Mouse (Mus musculus): ENCODE data around the gene Prame. TPM values are rescaled to one million over a fixed set of nuclear protein-coding genes. Genes with fewer than 3 reads are reported as not detected.

Prame gene
- polyA plus RNA-seq (2015; fragmentation: Nextera tagmentation; extraction: Ambion mirVana): not detected in 2 replicates

GRCm38 (mm10) chrX:135627605-135628004 is at the start of gene Prame:
Gene Prame (minus strand): TSS chrX:135627705.

GRCm38 (mm10) chrX:135598677-135599076 is 28.8 kb downstream of the Prame start, which contains the start of gene Nxf7:
Gene Nxf7 (minus strand): TSS chrX:135598777.

Other genes starting within 250 kb of the Prame start
- not detected in 2 replicates for gene Gm7903, start 193.9 kb downstream of the Prame start, polyA plus RNA-seq (2015; fragmentation: Nextera tagmentation; extraction: Ambion mirVana)
- gene AV320801, start 133.1 kb downstream of the Prame start, polyA plus RNA-seq (2015; fragmentation: Nextera tagmentation; extraction: Ambion mirVana): 0.06 TPM in 1 of 2 replicates, not detected in the other
- gene Nxf7, start 28.9 kb downstream of the Prame start, polyA plus RNA-seq (2015; fragmentation: Nextera tagmentation; extraction: Ambion mirVana): not detected in 2 replicates
- gene Tcp11x2, start 66.1 kb upstream of the Prame start, polyA plus RNA-seq (2015; fragmentation: Nextera tagmentation; extraction: Ambion mirVana): not detected in 2 replicates
- not detected in 2 replicates for gene Tmsb15a, start 97.6 kb upstream of the Prame start, polyA plus RNA-seq (2015; fragmentation: Nextera tagmentation; extraction: Ambion mirVana)
- gene Armcx5, start 115.0 kb upstream of the Prame start, polyA plus RNA-seq (2015; fragmentation: Nextera tagmentation; extraction: Ambion mirVana): 9.3 and 12.9 TPM in 2 replicates
- gene Gprasp1, start 115.0 kb upstream of the Prame start, polyA plus RNA-seq (2015; fragmentation: Nextera tagmentation; extraction: Ambion mirVana): 36.0 and 40.9 TPM in 2 replicates
- gene Bhlhb9, start 169.9 kb upstream of the Prame start, polyA plus RNA-seq (2015; fragmentation: Nextera tagmentation; extraction: Ambion mirVana): 35.1 and 35.5 TPM in 2 replicates
- 26.4 and 29.7 TPM in 2 replicates for gene Gprasp2, start 211.3 kb upstream of the Prame start, polyA plus RNA-seq (2015; fragmentation: Nextera tagmentation; extraction: Ambion mirVana)

Measured in adrenal gland, postnatal 0 days (tissue).